Mouse (Mus musculus): ENCODE measurements at regions not wholly inside any gene's neighbourhood (a gene's known extent, or its start where the extent isn't known, plus 50 kb on each side); places are given as distances from the start of the nearest gene placed in this dataset.

GRCm38 (mm10) chr9:42178759-42179377 lies 54.8 kb upstream of the Sorl1 start:
- no peak overlapping the region for H3K27ac ChIP-seq (replicated peaks)
- 39% methylated on average over 4 of the region's 4 CpGs for WGBS

GRCm38 (mm10) chr9:42174349-42174955 lies 50.4 kb upstream of the Sorl1 start:
- no peak for ATAC-seq (ENCODE audit: insufficient number of reproducible peaks, low FRiP score, low TSS enrichment, low read depth)
- Histone ChIP-seq H3K27ac (replicated peaks) (no peak overlapping the region), H3K9ac (no peak overlapping the region), H3K4me1 (no peaks in the 10 kb centered on the region), H3K9me3 (replicated peaks) (no peaks in the 10 kb centered on the region), H3K27me3 (no peaks in the 10 kb centered on the region), H3K4me3 (replicated peaks) (no peak overlapping the region), H3K4me2 (replicated peaks) (no peak overlapping the region), H3K36me3 (no peaks in the 10 kb centered on the region)
- WGBS: 32% methylated on average over 2 of the region's 2 CpGs

More at GRCm38 (mm10) chr9:42178759-42179377, 54.8 kb upstream of the Sorl1 start:
- Histone ChIP-seq H3K9ac (no peak overlapping the region), H3K27me3 (no peaks in the 10 kb centered on the region), H3K4me2 (replicated peaks) (no peak overlapping the region), H3K36me3 (no peaks in the 10 kb centered on the region), H3K4me3 (replicated peaks) (no peak overlapping the region), H3K4me1 (peaks cover 7% of the 10 kb centered on the region; the same call in 1 of the 2 replicates), H3K9me3 (replicated peaks) (no peaks in the 10 kb centered on the region)
- ATAC-seq (ENCODE audit: insufficient number of reproducible peaks, low FRiP score, low TSS enrichment, low read depth): no peak

All from embryonic facial prominence, embryonic 15.5 days (tissue).